Mouse (Mus musculus) limb, embryonic 11.5 days (tissue): ENCODE data around the gene Rpap3. TPM values are rescaled to one million over a fixed set of nuclear protein-coding genes. Genes with fewer than 3 reads are reported as not detected.

ENCODE experiments used
- ATAC-seq: fragments of 200-750 bp; cut with Nextera tagmentation; 2 replicates; pipeline ENCODE4 v1.8.0; 2017; ENCODE audit warnings: low read depth; ENCODE audit not compliant: insufficient number of reproducible peaks, low FRiP score, low TSS enrichment
- DNase-seq: peaks from one replicate; pipeline ENCODE4 v3.0.0-alpha.2; 2015; ENCODE audit warnings: low spot score
- H3K27ac ChIP-seq: fragments of 300-500 bp; sonication (generic); replicated peaks from 2 replicates; pipeline ENCODE4 v1.5.1; 2014; ENCODE audit warnings: low read depth, mild to moderate bottlenecking, low read length
- H3K27me3 ChIP-seq: fragments of 300-500 bp; sonication (generic); 2 replicates; pipeline ENCODE4 v1.6.1; 2014; ENCODE audit warnings: mild to moderate bottlenecking, low read length, mixed read lengths; ENCODE audit not compliant: control insufficient read depth, insufficient read depth
- H3K36me3 ChIP-seq: fragments of 300-500 bp; sonication (generic); 2 replicates; pipeline ENCODE4 v1.6.1; 2014; ENCODE audit warnings: mild to moderate bottlenecking, low read length, moderate library complexity, mixed read lengths; ENCODE audit not compliant: control insufficient read depth, insufficient read depth
- H3K4me1 ChIP-seq: fragments of 300-500 bp; sonication (generic); 2 replicates; pipeline ENCODE4 v1.6.1; 2014; ENCODE audit warnings: low read length, mixed read lengths; ENCODE audit not compliant: control insufficient read depth, insufficient read depth
- H3K4me2 ChIP-seq: fragments of 300-500 bp; sonication (generic); 2 replicates; pipeline ENCODE4 v1.6.1; 2014; ENCODE audit warnings: low read depth, mild to moderate bottlenecking, moderate library complexity; ENCODE audit not compliant: severe bottlenecking
- H3K4me3 ChIP-seq: fragments of 300-500 bp; sonication (generic); 2 replicates; pipeline ENCODE4 v1.5.1; 2014; ENCODE audit warnings: low read depth, low read length
- H3K9ac ChIP-seq: fragments of 300-500 bp; sonication (generic); 2 replicates; pipeline ENCODE4 v1.6.1; 2014; ENCODE audit warnings: mild to moderate bottlenecking, low read length
- H3K9me3 ChIP-seq: fragments of 300-500 bp; sonication (generic); 2 replicates; pipeline ENCODE4 v1.6.1; 2016; ENCODE audit warnings: low read length; ENCODE audit not compliant: control insufficient read depth
- WGBS: fragments of 180-500 bp; shearing (Covaris S2); extraction: QIAGEN DNeasy Blood & Tissue Kit; methylation state at CpG from one replicate; pipeline ENCODE4 v1.1.7; 2014; 5-methylcytosine and 5-hydroxymethylcytosine counted together
- polyA plus RNA-seq: library from polyadenylated mRNA; unstranded; fragments of >200 nt; fragmentation: Nextera tagmentation; extraction: Ambion mirVana; gene quantifications from 2 replicates; pipeline ENCODE4 v1.2.1, GENCODE M21; 2014

Gene Rpap3
- polyA plus RNA-seq, 1 experiment from 2014 or later = 50.0 TPM

DNA sequence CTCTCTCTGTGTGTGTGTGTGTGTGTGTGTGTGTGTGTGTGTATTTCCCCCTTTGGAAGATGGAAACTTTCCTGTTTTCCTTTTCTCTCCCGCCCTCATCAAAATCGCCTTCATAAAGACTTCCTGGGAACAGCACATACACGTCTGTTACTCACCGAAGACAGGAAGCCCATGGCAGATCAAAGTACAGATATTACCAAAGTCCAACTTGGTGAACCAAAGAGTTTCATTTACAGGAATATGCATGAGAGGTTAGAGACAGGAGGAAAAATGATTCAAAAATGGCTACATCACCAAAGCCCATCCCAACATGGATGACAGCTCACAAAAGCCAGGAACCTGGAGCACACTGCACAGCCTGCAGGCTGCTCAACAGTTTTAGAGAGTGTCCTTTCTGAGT lies 61.6 kb downstream of the Rpap3 start:
- 86% methylated on average over 4 of the region's 4 CpGs for WGBS
- no peak overlapping the region for H3K27ac ChIP-seq
- H3K36me3 ChIP-seq = no peaks in the 10 kb centered on the region
- H3K4me2 ChIP-seq = no peak overlapping the region
- ATAC-seq = no peak
- DNase-seq = no peak
- no peaks in the 10 kb centered on the region for H3K9me3 ChIP-seq
- H3K9ac ChIP-seq = no peak overlapping the region
- no peaks in the 10 kb centered on the region for H3K4me1 ChIP-seq
- no peak overlapping the region for H3K4me3 ChIP-seq
- H3K27me3 ChIP-seq = no peaks in the 10 kb centered on the region

Other genes starting within 250 kb of the Rpap3 start
- gene Endou, start 25.5 kb upstream of the Rpap3 start, polyA plus RNA-seq = 0.25 TPM in 1 of 2 replicates, not detected in the other
- 3.4 and 3.9 TPM in 2 replicates for gene Rapgef3, start 62.1 kb upstream of the Rpap3 start, polyA plus RNA-seq
- gene Slc48a1, start 72.7 kb upstream of the Rpap3 start, polyA plus RNA-seq = 20.0 and 24.8 TPM in 2 replicates
- gene Hdac7, start 138.7 kb upstream of the Rpap3 start, polyA plus RNA-seq = 25.4 and 26.8 TPM in 2 replicates
- gene Vdr, start 204.8 kb upstream of the Rpap3 start, polyA plus RNA-seq = 0.18 and 0.25 TPM in 2 replicates